Comparison of ENCODE assay signal across 9 mouse cellular contexts in genomic region chr2:35259338-35260080, GRCm38 (mm10). TPM values are rescaled to one million over a fixed set of nuclear protein-coding genes. Genes with fewer than 3 reads are reported as not detected.
DNase-seq lines count a peak whose midpoint lies in the region; ATAC-seq and TF ChIP-seq lines count a peak whose summit lies in the region.
"Had no signal": no experiment of that assay in that cellular context is flagged by ENCODE, and none has a peak within 500 bp of the region (broad histone marks: within the 10 kb centered on the region; RNA-seq: fewer than 3 reads in every experiment).

No protein-coding gene starts in this region.

- TF ChIP-seq EP300 in liver, postnatal 0 days (IDR thresholded peaks at IDR 0.05; ENCODE audit: low read depth), result no peak

- WGBS in embryonic facial prominence, embryonic 12.5 days, result 22% methylated on average over 13 of the region's 13 CpGs
- 23% methylated on average over 13 of the region's 13 CpGs for WGBS in liver, postnatal 0 days (ENCODE audit: insufficient replicate concordance)
- 46% methylated on average over 13 of the region's 13 CpGs for WGBS in hindbrain, embryonic 14.5 days

- intact Hi-C loops in left cerebral cortex, adult 2 months (cut with DNase I), result no loop called here

- peak overlapping the region; percentile 14; the same call in 1 of the 2 replicates for H3K4me2 ChIP-seq in embryonic facial prominence, embryonic 12.5 days (replicated peaks)
- peak overlapping the region; percentile 20; the same call in 1 of the 2 replicates for H3K4me2 ChIP-seq in liver, postnatal 0 days (ENCODE audit: low read depth, low read length)
- H3K4me2 ChIP-seq in hindbrain, embryonic 14.5 days (replicated peaks), result no peak overlapping the region

- H3K27me3 ChIP-seq in embryonic facial prominence, embryonic 12.5 days, result no peaks in the 10 kb centered on the region
- no peaks in the 10 kb centered on the region; the same call in 1 of the 2 replicates for H3K27me3 ChIP-seq in liver, postnatal 0 days (ENCODE audit: insufficient read depth, low read length)
- H3K27me3 ChIP-seq in hindbrain, embryonic 14.5 days (ENCODE audit: control insufficient read depth, insufficient read depth, low read length), result 0 out of 2 replicates have a peak, but pooled peaks cover 6% of the 10 kb centered on the region

- no peak for TF ChIP-seq CTCF in liver, postnatal 0 days (IDR thresholded peaks at IDR 0.05; ENCODE audit: low read depth)
- TF ChIP-seq CTCF in left cerebral cortex, adult 2 months (IDR thresholded peaks at IDR 0.05), result no peak

- DNase-seq in embryo, embryonic 11 days, result peak; percentile 33
- DNase-seq in embryo, embryonic 9.5 days (ENCODE audit: extremely low spot score), result no peak
- DNase-seq in 3T3-L1 (ENCODE audit: low read depth, low spot score), result peak; percentile 81
- no peak for DNase-seq in liver, postnatal 0 days
- no peak for DNase-seq in hindbrain, embryonic 14.5 days (ENCODE audit: low spot score)
- no peak for DNase-seq in left cerebral cortex, adult 2 months (ENCODE audit: extremely low spot score in 1 of 2, low spot score in 2 of 2)
- no peak for DNase-seq in urinary bladder, postnatal 10 days (ENCODE audit: low spot score)

- H3K36me3 ChIP-seq in embryonic facial prominence, embryonic 12.5 days, result no peaks in the 10 kb centered on the region
- no peaks in the 10 kb centered on the region for H3K36me3 ChIP-seq in liver, postnatal 0 days (replicated peaks; ENCODE audit: insufficient read depth, low read length)
- H3K36me3 ChIP-seq in hindbrain, embryonic 14.5 days (replicated peaks; ENCODE audit: control insufficient read depth, insufficient read depth), result no peaks in the 10 kb centered on the region

- no peaks in the 10 kb centered on the region for H3K9me3 ChIP-seq in embryonic facial prominence, embryonic 12.5 days
- no peaks in the 10 kb centered on the region for H3K9me3 ChIP-seq in liver, postnatal 0 days (ENCODE audit: low read length)
- no peaks in the 10 kb centered on the region for H3K9me3 ChIP-seq in hindbrain, embryonic 14.5 days (ENCODE audit: control insufficient read depth, low read length)

- H3K4me1 ChIP-seq in embryonic facial prominence, embryonic 12.5 days, result peaks cover 37% of the 10 kb centered on the region
- peaks cover 17% of the 10 kb centered on the region for H3K4me1 ChIP-seq in liver, postnatal 0 days (ENCODE audit: insufficient read depth)
- H3K4me1 ChIP-seq in hindbrain, embryonic 14.5 days (replicated peaks; ENCODE audit: control insufficient read depth, insufficient read depth, low read length), result peaks cover 5% of the 10 kb centered on the region; the same call in 1 of the 2 replicates

- H3K27ac ChIP-seq in embryonic facial prominence, embryonic 12.5 days, result peak overlapping the region; percentile 83
- no peak overlapping the region for H3K27ac ChIP-seq in liver, postnatal 0 days (ENCODE audit: low read depth)
- no peak overlapping the region for H3K27ac ChIP-seq in hindbrain, embryonic 14.5 days
- no peak overlapping the region for H3K27ac ChIP-seq in left cerebral cortex, adult 2 months
- H3K27ac ChIP-seq: liver, embryonic 14.5 days had no signal

- H3K9ac ChIP-seq in embryonic facial prominence, embryonic 12.5 days, result no peak overlapping the region
- H3K9ac ChIP-seq in liver, postnatal 0 days (replicated peaks), result no peak overlapping the region
- no peak overlapping the region for H3K9ac ChIP-seq in hindbrain, embryonic 14.5 days
- H3K9ac ChIP-seq: liver, embryonic 14.5 days had no signal

- H3K4me3 ChIP-seq in embryonic facial prominence, embryonic 12.5 days, result no peak overlapping the region
- no peak overlapping the region for H3K4me3 ChIP-seq in liver, postnatal 0 days (ENCODE audit: low read depth, low read length)
- H3K4me3 ChIP-seq in hindbrain, embryonic 14.5 days (replicated peaks; ENCODE audit: low read length), result no peak overlapping the region
- no peak overlapping the region for H3K4me3 ChIP-seq in left cerebral cortex, adult 2 months

- ATAC-seq in embryonic facial prominence, embryonic 12.5 days (ENCODE audit: insufficient number of reproducible peaks, insufficient read depth, low FRiP score, low TSS enrichment), result peak; percentile 32; the same call in 1 of the 2 replicates
- ATAC-seq in liver, postnatal 0 days, result no peak
- ATAC-seq in hindbrain, embryonic 14.5 days (ENCODE audit: low FRiP score), result no peak

RNA-seq across cellular contexts. Expression of gene Gsn, which starts 3.3 kb away (rescaled TPM):
- 130 and 133 TPM in 2 replicates for polyA plus RNA-seq in embryonic facial prominence, embryonic 12.5 days (2016; fragmentation: Nextera tagmentation; extraction: Ambion mirVana)
- 56.1 and 59.7 TPM in 2 replicates for polyA plus RNA-seq in liver, postnatal 0 days (2015; fragmentation: Nextera tagmentation; extraction: Ambion mirVana)
- polyA plus RNA-seq in hindbrain, embryonic 14.5 days (2014; fragmentation: Nextera tagmentation; extraction: Ambion mirVana), result 30.2 and 31.4 TPM in 2 replicates
- 10 to 100 TPM; 37.6 to 38.2 TPM for total RNA-seq in left cerebral cortex, adult 2 months (2021)

RNA-seq across cellular contexts. Expression of gene Rab14, which starts 58.6 kb away (rescaled TPM):
- 317 and 329 TPM in 2 replicates for polyA plus RNA-seq in embryonic facial prominence, embryonic 12.5 days (2016; fragmentation: Nextera tagmentation; extraction: Ambion mirVana)
- polyA plus RNA-seq in liver, postnatal 0 days (2015; fragmentation: Nextera tagmentation; extraction: Ambion mirVana), result 208 and 217 TPM in 2 replicates
- polyA plus RNA-seq in hindbrain, embryonic 14.5 days (2014; fragmentation: Nextera tagmentation; extraction: Ambion mirVana), result 359 and 375 TPM in 2 replicates
- 100 to 1,000 TPM; 219 to 229 TPM for total RNA-seq in left cerebral cortex, adult 2 months (2021)

Comparison
In these comparisons a context has a peak if more than half of its experiments do, and no peak if none do; other contexts are left out.
1. DNase-seq: peak in embryo, embryonic 11 days (single experiment) and 3T3-L1 (single experiment); none in embryo, embryonic 9.5 days (single experiment), liver, postnatal 0 days (single experiment), hindbrain, embryonic 14.5 days (single experiment), left cerebral cortex, adult 2 months (0 of 2) and urinary bladder, postnatal 10 days (single experiment).